Mouse (Mus musculus): ENCODE results near the gene Mgl2. TPM values are rescaled to one million over a fixed set of nuclear protein-coding genes. Genes with fewer than 3 reads are reported as not detected.

Mgl2 gene
- total and polyA plus RNA-seq, 3 experiments, result 0.08 TPM; not detected in 2

- dilution Hi-C loops (cut with MboI; ENCODE audit: extremely low pct_ligation_motif_present, extremely low pct_unique_long_range_greater_than_20kb, low sequenced_read_pairs), result no loop called here
These were observed 45.6 kb upstream of the Mgl2 start for GRCm38 (mm10) chr11:70084563-70084962.

GRCm38 (mm10) chr11:70091986-70092783 is 37.9 kb upstream of the Mgl2 start, which contains the start of gene Asgr2:
TSS of gene Asgr2 (plus strand) at chr11:70092644.
- Histone ChIP-seq H3K79me2 (replicated peaks; ENCODE audit: control insufficient read depth, extremely low read depth, insufficient read depth, poor library complexity, severe bottlenecking) (no peaks in the 10 kb centered on the region), H3K4me2 (ENCODE audit: insufficient read depth, low read depth, poor library complexity, severe bottlenecking) (no peak within 1 kb of the TSS), H3K27me3 (replicated peaks) (peaks cover 11% of the 10 kb centered on the region), H3K9ac (ENCODE audit: insufficient read depth, low read depth) (no peak within 1 kb of the TSS), H3K4me3 (replicated peaks in 1 of 3; ENCODE audit: low read depth in 2 of 3, low read length in 2 of 3, poor library complexity in 1 of 3) (no peak within 1 kb of the TSS), H3K4me1 (ENCODE audit: control insufficient read depth in 1 of 2, insufficient read depth in 2 of 2) (peaks cover 0 to 4% of the 10 kb centered on the region in 2 experiments; a peak in 1 of 4 replicates), H3K36me3 (replicated peaks in 1 of 2; ENCODE audit: control insufficient read depth in 1 of 2, insufficient read depth in 1 of 2, low read length in 1 of 2) (no peaks in the 10 kb centered on the region), H3K27ac (ENCODE audit: insufficient read depth, low read depth) (no peak within 1 kb of the TSS), H3K9me3 (replicated peaks; ENCODE audit: low read length) (peaks cover 8% of the 10 kb centered on the region)
- in situ Hi-C loops (cut with MboI; ENCODE audit: low pct_ligation_motif_present, low pct_unique_long_range_greater_than_20kb, low sequenced_read_pairs) (loop anchor here (5.0 kb wide), 1 partner anchor 35 kb away; no protein-coding TSS in a partner anchor), dilution Hi-C loops (cut with MboI; ENCODE audit: extremely low pct_ligation_motif_present, extremely low pct_unique_long_range_greater_than_20kb, low sequenced_read_pairs) (no loop called here)
- DNase-seq (ENCODE audit: extremely low read depth), result no peak
- no peak for TF ChIP-seq MAX (IDR thresholded peaks at IDR 0.05; ENCODE audit: low read length)
- no peak for TF ChIP-seq NELFE (IDR thresholded peaks at IDR 0.05; ENCODE audit: low read depth, low read length)
- no peak for TF ChIP-seq JUN (IDR thresholded peaks at IDR 0.05; ENCODE audit: insufficient read depth, low read depth, low read length)
- TF ChIP-seq CHD2 (IDR thresholded peaks at IDR 0.05; ENCODE audit: low read length), result no peak
- no peak for TF ChIP-seq RAD21 (IDR thresholded peaks at IDR 0.05; ENCODE audit: low read depth, low read length)
- no peak for TF ChIP-seq MAZ (IDR thresholded peaks at IDR 0.05; ENCODE audit: low read depth, low read length)
- TF ChIP-seq MXI1 (IDR thresholded peaks at IDR 0.05; ENCODE audit: low read depth, low read length), result no peak
- TF ChIP-seq ZMIZ1 (IDR thresholded peaks at IDR 0.05; ENCODE audit: low read depth, low read length), result no peak

More at GRCm38 (mm10) chr11:70084563-70084962, 45.6 kb upstream of the Mgl2 start:
- Histone ChIP-seq H3K9me3 (replicated peaks; ENCODE audit: low read length) (peaks cover 19% of the 10 kb centered on the region), H3K27ac (ENCODE audit: insufficient read depth, low read depth) (no peak overlapping the region), H3K4me2 (ENCODE audit: insufficient read depth, low read depth, poor library complexity, severe bottlenecking) (peak overlapping the region; percentile 22), H3K4me3 (replicated peaks in 1 of 3; ENCODE audit: low read depth in 2 of 3, low read length in 2 of 3, poor library complexity in 1 of 3) (peak overlapping the region in 1 of 3 experiments; percentile 4), H3K4me1 (ENCODE audit: control insufficient read depth in 1 of 2, insufficient read depth in 2 of 2) (peaks cover 12 to 31% of the 10 kb centered on the region in 2 experiments), H3K9ac (ENCODE audit: insufficient read depth, low read depth) (no peak overlapping the region; the same call in 1 of the 2 replicates), H3K27me3 (replicated peaks) (peaks cover 1% of the 10 kb centered on the region), H3K36me3 (replicated peaks in 1 of 2; ENCODE audit: control insufficient read depth in 1 of 2, insufficient read depth in 1 of 2, low read length in 1 of 2) (no peaks in the 10 kb centered on the region), H3K79me2 (replicated peaks; ENCODE audit: control insufficient read depth, extremely low read depth, insufficient read depth, poor library complexity, severe bottlenecking) (no peaks in the 10 kb centered on the region)
- DNase-seq (ENCODE audit: extremely low read depth), result peak; percentile 60
- TF ChIP-seq MAFK (IDR thresholded peaks at IDR 0.05; ENCODE audit: insufficient replicate concordance, low read length), result no peak
- TF ChIP-seq POLR2A (IDR thresholded peaks at IDR 0.05; ENCODE audit: low read depth, low read length), result peak; percentile 17; the same call in 1 of the 2 replicates
- TF ChIP-seq USF1 (IDR thresholded peaks at IDR 0.05; ENCODE audit: low read depth, low read length), result no peak
- TF ChIP-seq TCF12 (IDR thresholded peaks at IDR 0.05; ENCODE audit: low read depth, low read length), result 0 out of 2 replicates have a peak, but pooled peaks have one; percentile 14
- no peak for TF ChIP-seq JUN (IDR thresholded peaks at IDR 0.05; ENCODE audit: insufficient read depth, low read depth, low read length)
- TF ChIP-seq ELF1 (IDR thresholded peaks at IDR 0.05; ENCODE audit: low read depth, low read length), result peak; percentile 47; the same call in 1 of the 2 replicates
- TF ChIP-seq USF2 (conservative IDR thresholded peaks at IDR 0.05; ENCODE audit: low read depth, low read length), result no peak
- TF ChIP-seq IRF4 (IDR thresholded peaks at IDR 0.05; ENCODE audit: low read depth, low read length), result peak; percentile 35
- TF ChIP-seq NELFE (IDR thresholded peaks at IDR 0.05; ENCODE audit: low read depth, low read length), result no peak
- no peak for TF ChIP-seq MEF2A (IDR thresholded peaks at IDR 0.05; ENCODE audit: borderline replicate concordance, low read depth, low read length)
- no peak for TF ChIP-seq JUND (conservative IDR thresholded peaks at IDR 0.05; ENCODE audit: low read depth, low read length)
- TF ChIP-seq ZMIZ1 (IDR thresholded peaks at IDR 0.05; ENCODE audit: low read depth, low read length), result no peak
- TF ChIP-seq KAT2A (IDR thresholded peaks at IDR 0.05; ENCODE audit: insufficient replicate concordance, low read length), result no peak
- TF ChIP-seq EP300 (IDR thresholded peaks at IDR 0.05; ENCODE audit: low read length), result peak; percentile 70
- no peak for TF ChIP-seq CTCF (conservative IDR thresholded peaks at IDR 0.05 in 1 of 2, IDR thresholded peaks at IDR 0.05 in 1 of 2; ENCODE audit: low read depth in 2 of 2, low read length in 2 of 2)
- no peak for TF ChIP-seq GABPA (IDR thresholded peaks at IDR 0.05; ENCODE audit: insufficient replicate concordance, low read depth, low read length)
- TF ChIP-seq ETS1 (conservative IDR thresholded peaks at IDR 0.05; ENCODE audit: low read depth, low read length), result no peak
- TF ChIP-seq RAD21 (IDR thresholded peaks at IDR 0.05; ENCODE audit: low read depth, low read length), result no peak
- TF ChIP-seq ZNF384 (IDR thresholded peaks at IDR 0.05; ENCODE audit: low read depth, low read length), result no peak
- TF ChIP-seq MXI1 (IDR thresholded peaks at IDR 0.05; ENCODE audit: low read depth, low read length), result no peak
- TF ChIP-seq CHD2 (IDR thresholded peaks at IDR 0.05; ENCODE audit: low read length), result no peak; the same call in 1 of the 2 replicates
- no peak for TF ChIP-seq NRF1 (IDR thresholded peaks at IDR 0.05; ENCODE audit: low read depth, low read length)
- in situ Hi-C loops (cut with MboI; ENCODE audit: low pct_ligation_motif_present, low pct_unique_long_range_greater_than_20kb, low sequenced_read_pairs), result no loop called here

All from CH12.LX (cell line).